Mouse (Mus musculus): ENCODE data around the gene Nthl1. TPM values are rescaled to one million over a fixed set of nuclear protein-coding genes. Genes with fewer than 3 reads are reported as not detected.

Gene Nthl1
- 1 to 10 TPM; 2.5 to 3.5 TPM for total RNA-seq (2021)
- long read RNA-seq, experiment 1, partial matches to known transcripts: 0 of 2 reads
- long read RNA-seq, experiment 1, other reads (novel, unspliced or antisense): 1 of 2 reads
- long read RNA-seq, experiment 2, partial matches to known transcripts: 0 of 4 reads
- long read RNA-seq, experiment 2, other reads (novel, unspliced or antisense): 1 of 4 reads

GRCm38 (mm10) chr17:24632167-24632812 is at the start of gene Nthl1, which contains the start of gene Tsc2:
Nthl1 (plus strand) TSS chr17:24632680.
Tsc2 (minus strand) TSS chr17:24632630.
- peak; percentile 82 for DNase-seq (ENCODE audit: low spot score)

GRCm38 (mm10) chr17:24583599-24584460 is 48.6 kb upstream of the Nthl1 start:
- no peak for DNase-seq (ENCODE audit: low spot score)

- DNase-seq (ENCODE audit: low spot score): no peak
These were observed 48.0 kb upstream of the Nthl1 start for GRCm38 (mm10) chr17:24584520-24584919.

- DNase-seq (ENCODE audit: low spot score): no peak
These were observed 45.9 kb upstream of the Nthl1 start for GRCm38 (mm10) chr17:24586532-24586931.

- peak; percentile 36 for DNase-seq (ENCODE audit: low spot score)
These were observed 41.5 kb upstream of the Nthl1 start for GRCm38 (mm10) chr17:24590943-24591342.

GRCm38 (mm10) chr17:24591695-24592094 is 40.8 kb upstream of the Nthl1 start:
- DNase-seq (ENCODE audit: low spot score): no peak

- DNase-seq (ENCODE audit: low spot score): no peak
These were observed 39.2 kb upstream of the Nthl1 start for GRCm38 (mm10) chr17:24593248-24593647.

- DNase-seq (ENCODE audit: low spot score): no peak
These were observed 38.2 kb upstream of the Nthl1 start for GRCm38 (mm10) chr17:24593992-24594890.

- DNase-seq (ENCODE audit: low spot score): no peak
These were observed 37.1 kb upstream of the Nthl1 start for GRCm38 (mm10) chr17:24595126-24596072.

GRCm38 (mm10) chr17:24596073-24596466 is 36.4 kb upstream of the Nthl1 start:
- no peak for DNase-seq (ENCODE audit: low spot score)

- DNase-seq (ENCODE audit: low spot score): no peak
These were observed 35.9 kb upstream of the Nthl1 start for GRCm38 (mm10) chr17:24596471-24597183.

- no peak for DNase-seq (ENCODE audit: low spot score)
These were observed 34.5 kb upstream of the Nthl1 start for GRCm38 (mm10) chr17:24597989-24598388.

- no peak for DNase-seq (ENCODE audit: low spot score)
These were observed 32.0 kb upstream of the Nthl1 start for GRCm38 (mm10) chr17:24600502-24600901.

GRCm38 (mm10) chr17:24603961-24604360 is 28.5 kb upstream of the Nthl1 start:
- DNase-seq (ENCODE audit: low spot score): no peak

GRCm38 (mm10) chr17:24604557-24604956 is 27.9 kb upstream of the Nthl1 start:
- DNase-seq (ENCODE audit: low spot score): no peak

GRCm38 (mm10) chr17:24608370-24608769 is 24.1 kb upstream of the Nthl1 start:
- no peak for DNase-seq (ENCODE audit: low spot score)

- DNase-seq (ENCODE audit: low spot score): no peak
These were observed 23.6 kb upstream of the Nthl1 start for GRCm38 (mm10) chr17:24608874-24609273.

- no peak for DNase-seq (ENCODE audit: low spot score)
These were observed 21.8 kb upstream of the Nthl1 start for GRCm38 (mm10) chr17:24610711-24611110.

- no peak for DNase-seq (ENCODE audit: low spot score)
These were observed 14.8 kb upstream of the Nthl1 start for GRCm38 (mm10) chr17:24617561-24618194.
